ENCODE assay signal across 18 mouse cellular contexts in the genomic region with DNA sequence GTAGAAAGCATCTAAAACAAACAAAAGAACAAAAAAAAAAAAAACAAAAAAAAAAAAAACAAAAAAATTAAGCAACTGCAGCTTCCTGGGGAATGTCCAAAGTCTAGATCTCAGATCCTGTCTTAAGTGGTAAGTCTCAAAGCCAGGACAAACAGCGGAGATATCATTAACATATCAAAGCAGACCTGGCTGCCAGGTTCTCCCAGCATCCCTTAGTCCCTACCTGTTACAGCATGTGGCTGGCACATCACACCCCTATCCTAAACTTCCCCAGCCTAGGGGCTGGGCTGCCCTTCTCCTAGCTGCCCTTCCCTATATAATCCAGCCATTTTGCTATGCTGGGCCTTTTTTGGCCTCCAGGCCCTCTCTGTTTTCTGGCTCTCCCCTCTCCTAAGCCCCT. TPM values are rescaled to one million over a fixed set of nuclear protein-coding genes. Genes with fewer than 3 reads are reported as not detected.
"Had no signal": no experiment of that assay in that cellular context is flagged by ENCODE, and none has a peak within 500 bp of the region (broad histone marks: within the 10 kb centered on the region; RNA-seq: fewer than 3 reads in every experiment).

No protein-coding gene starts in this region.

- H3K4me3 ChIP-seq: limb, embryonic 13.5 days; liver, embryonic 12.5 days; liver, embryonic 15.5 days; lung, embryonic 15.5 days; megakaryocyte, embryonic 14.5 days; midbrain, embryonic 10.5 days had no signal

- ATAC-seq: liver, embryonic 12.5 days had no signal

- H3K9me3 ChIP-seq: limb, embryonic 13.5 days; liver, embryonic 12.5 days; liver, embryonic 15.5 days; lung, embryonic 15.5 days; megakaryocyte, embryonic 14.5 days; midbrain, embryonic 10.5 days had no signal

- H3K27me3 ChIP-seq: limb, embryonic 13.5 days; liver, embryonic 15.5 days; lung, embryonic 15.5 days had no signal

- H3K27ac ChIP-seq: kidney, postnatal 0 days; limb, embryonic 13.5 days; liver, embryonic 12.5 days; liver, embryonic 15.5 days; lung, embryonic 15.5 days; midbrain, embryonic 10.5 days had no signal

- H3K4me2 ChIP-seq: limb, embryonic 13.5 days; liver, embryonic 12.5 days; liver, embryonic 15.5 days; lung, embryonic 15.5 days had no signal

- H3K9ac ChIP-seq: limb, embryonic 13.5 days; liver, embryonic 12.5 days; liver, embryonic 15.5 days; lung, embryonic 15.5 days had no signal

- H3K36me3 ChIP-seq: limb, embryonic 13.5 days; liver, embryonic 12.5 days; liver, embryonic 15.5 days; lung, embryonic 15.5 days; midbrain, embryonic 10.5 days had no signal

- DNase-seq: kidney, adult 9 months; kidney, postnatal 36 days; left cerebral cortex, postnatal 4 days; liver; lung, adult 18-20 months; lung, postnatal 10 days; lung, postnatal 36 days; midbrain, embryonic 14.5 days; thymus, adult 2 months; thymus, postnatal 14 days; thymus, postnatal 4 days had no signal

- H3K4me1 ChIP-seq: liver, embryonic 15.5 days; midbrain, embryonic 10.5 days had no signal

RNA-seq across cellular contexts. Expression of a gene that starts 48.7 kb away (rescaled TPM):
- polyA plus RNA-seq: midbrain, embryonic 14.5 days had no signal
